Mouse (Mus musculus) hindbrain, embryonic 12.5 days (tissue): ENCODE data around the gene Tfap2a. TPM values are rescaled to one million over a fixed set of nuclear protein-coding genes. Genes with fewer than 3 reads are reported as not detected.

Source experiments
- ATAC-seq: fragments of 200-750 bp; cut with Nextera tagmentation; 2 replicates; pipeline ENCODE4 v1.8.0; 2017; ENCODE audit warnings: moderate TSS enrichment; ENCODE audit not compliant: low FRiP score
- H3K27ac ChIP-seq: fragments of 300-500 bp; sonication (generic); 2 replicates; pipeline ENCODE4 v1.5.1; 2016; ENCODE audit warnings: mild to moderate bottlenecking
- H3K27me3 ChIP-seq: fragments of 300-500 bp; sonication (generic); 2 replicates; pipeline ENCODE4 v1.6.1; 2016; ENCODE audit warnings: mild to moderate bottlenecking
- H3K36me3 ChIP-seq: fragments of 300-500 bp; sonication (generic); 2 replicates; pipeline ENCODE4 v1.6.1; 2016; ENCODE audit warnings: mild to moderate bottlenecking
- H3K4me1 ChIP-seq: fragments of 300-500 bp; sonication (generic); 2 replicates; pipeline ENCODE4 v1.6.1; 2016
- H3K4me2 ChIP-seq: fragments of 300-500 bp; sonication (generic); replicated peaks from 2 replicates; pipeline ENCODE4 v1.6.1; 2016; ENCODE audit warnings: mild to moderate bottlenecking
- H3K4me3 ChIP-seq: fragments of 300-500 bp; sonication (generic); 2 replicates; pipeline ENCODE4 v1.5.1; 2016; ENCODE audit warnings: mild to moderate bottlenecking
- H3K9ac ChIP-seq: fragments of 300-500 bp; sonication (generic); 2 replicates; pipeline ENCODE4 v1.6.1; 2016; ENCODE audit warnings: mild to moderate bottlenecking, moderate library complexity
- H3K9me3 ChIP-seq: fragments of 300-500 bp; sonication (generic); replicated peaks from 2 replicates; pipeline ENCODE4 v1.6.1; 2016; ENCODE audit warnings: mild to moderate bottlenecking
- WGBS: fragments of 180-500 bp; shearing (Covaris S2); methylation state at CpG from one replicate; pipeline ENCODE4 v1.1.7; 2016; 5-methylcytosine and 5-hydroxymethylcytosine counted together
- polyA plus RNA-seq: library from polyadenylated mRNA; unstranded; fragments of >200 nt; fragmentation: Nextera tagmentation; extraction: Ambion mirVana; gene quantifications from 2 replicates; pipeline ENCODE4 v1.2.1, GENCODE M21; 2016

The Tfap2a gene
- polyA plus RNA-seq, 1 experiment from 2014 or later = 20.5 TPM

GRCm38 (mm10) chr13:40719066-40719740, 19.0 kb downstream of the Tfap2a start:
- H3K9me3 ChIP-seq = no peaks in the 10 kb centered on the region
- no peak overlapping the region for H3K4me3 ChIP-seq
- WGBS = 20% methylated on average over 14 of the region's 14 CpGs
- H3K36me3 ChIP-seq = no peaks in the 10 kb centered on the region
- no peak for ATAC-seq
- H3K27ac ChIP-seq = no peak overlapping the region
- H3K4me2 ChIP-seq = no peak overlapping the region
- peaks cover 85% of the 10 kb centered on the region for H3K27me3 ChIP-seq
- H3K9ac ChIP-seq = no peak overlapping the region
- peaks cover 17% of the 10 kb centered on the region for H3K4me1 ChIP-seq

- 3% methylated on average over 31 of the region's 37 CpGs for WGBS
- Histone ChIP-seq H3K36me3 (no peaks in the 10 kb centered on the region), H3K4me3 (0 out of 2 replicates have a peak overlapping the region, but pooled peaks have one; percentile 3), H3K9ac (no peak overlapping the region), H3K4me1 (peaks cover 7% of the 10 kb centered on the region), H3K27me3 (peaks cover 90% of the 10 kb centered on the region), H3K9me3 (no peaks in the 10 kb centered on the region), H3K27ac (no peak overlapping the region), H3K4me2 (peak overlapping the region; percentile 40)
- 0 out of 2 replicates have a peak, but pooled peaks have one; percentile 33 for ATAC-seq
Measured at GRCm38 (mm10) chr13:40716771-40717716, 21.1 kb downstream of the Tfap2a start.

- Histone ChIP-seq H3K9me3 (no peaks in the 10 kb centered on the region), H3K4me2 (no peak overlapping the region; the same call in 1 of the 2 replicates), H3K27me3 (peaks cover 91% of the 10 kb centered on the region), H3K4me3 (no peak overlapping the region), H3K4me1 (peaks cover 17% of the 10 kb centered on the region), H3K27ac (peak overlapping the region; percentile 49), H3K36me3 (no peaks in the 10 kb centered on the region), H3K9ac (no peak overlapping the region)
- 4% methylated on average over 2 of the region's 2 CpGs for WGBS
- ATAC-seq = no peak
Measured at GRCm38 (mm10) chr13:40714531-40714930, 23.6 kb downstream of the Tfap2a start.

GRCm38 (mm10) chr13:40713681-40714080, 24.5 kb downstream of the Tfap2a start:
- 3% methylated on average over 5 of the region's 5 CpGs for WGBS
- Histone ChIP-seq H3K27me3 (peaks cover 91% of the 10 kb centered on the region), H3K9ac (no peak overlapping the region), H3K4me3 (no peak overlapping the region), H3K9me3 (no peaks in the 10 kb centered on the region), H3K36me3 (no peaks in the 10 kb centered on the region), H3K27ac (0 out of 2 replicates have a peak overlapping the region, but pooled peaks have one; percentile 49), H3K4me1 (peaks cover 24% of the 10 kb centered on the region), H3K4me2 (no peak overlapping the region)
- no peak for ATAC-seq

- WGBS = 6% methylated on average over 4 of the region's 4 CpGs
Measured at GRCm38 (mm10) chr13:40713241-40713640, 24.9 kb downstream of the Tfap2a start.

GRCm38 (mm10) chr13:40712526-40712832, 25.7 kb downstream of the Tfap2a start:
- Histone ChIP-seq H3K9me3 (no peaks in the 10 kb centered on the region), H3K4me2 (no peak overlapping the region), H3K9ac (no peak overlapping the region), H3K36me3 (no peaks in the 10 kb centered on the region), H3K27ac (no peak overlapping the region), H3K4me1 (peaks cover 25% of the 10 kb centered on the region), H3K4me3 (no peak overlapping the region), H3K27me3 (peaks cover 90% of the 10 kb centered on the region)
- WGBS = 2% methylated on average over 4 of the region's 4 CpGs
- ATAC-seq = 0 out of 2 replicates have a peak, but pooled peaks have one; percentile 40

More at GRCm38 (mm10) chr13:40713241-40713640, 24.9 kb downstream of the Tfap2a start:
- Histone ChIP-seq H3K36me3 (no peaks in the 10 kb centered on the region), H3K9ac (no peak overlapping the region), H3K4me1 (peaks cover 25% of the 10 kb centered on the region), H3K9me3 (no peaks in the 10 kb centered on the region), H3K4me3 (no peak overlapping the region), H3K4me2 (no peak overlapping the region), H3K27me3 (peaks cover 91% of the 10 kb centered on the region), H3K27ac (no peak overlapping the region)
- ATAC-seq = no peak

- WGBS = 2% methylated on average over 7 of the region's 7 CpGs
- ATAC-seq = peak; percentile 64; the same call in 1 of the 2 replicates
- H3K9me3 ChIP-seq = no peaks in the 10 kb centered on the region
Measured at GRCm38 (mm10) chr13:40711661-40712525, 26.3 kb downstream of the Tfap2a start.

GRCm38 (mm10) chr13:40710062-40710342, 28.2 kb downstream of the Tfap2a start:
- H3K27ac ChIP-seq = peak overlapping the region; percentile 69
- ATAC-seq = no peak

More at GRCm38 (mm10) chr13:40711661-40712525, 26.3 kb downstream of the Tfap2a start:
- Histone ChIP-seq H3K4me2 (no peak overlapping the region), H3K9ac (no peak overlapping the region), H3K4me3 (no peak overlapping the region), H3K36me3 (no peaks in the 10 kb centered on the region), H3K4me1 (peaks cover 22% of the 10 kb centered on the region), H3K27me3 (peaks cover 90% of the 10 kb centered on the region), H3K27ac (no peak overlapping the region)

GRCm38 (mm10) chr13:40709321-40710061, 28.7 kb downstream of the Tfap2a start:
- H3K27ac ChIP-seq = peak overlapping the region; percentile 69
- peaks cover 96% of the 10 kb centered on the region for H3K27me3 ChIP-seq
- ATAC-seq = no peak
- under 1% methylated on average over 21 of the region's 21 CpGs for WGBS
- peak overlapping the region; percentile 6; the same call in 1 of the 2 replicates for H3K4me3 ChIP-seq
- 0 out of 2 replicates have a peak overlapping the region, but pooled peaks have one; percentile 19 for H3K9ac ChIP-seq
- peak overlapping the region; percentile 36 for H3K4me2 ChIP-seq
- no peaks in the 10 kb centered on the region for H3K9me3 ChIP-seq
- peaks cover 28% of the 10 kb centered on the region for H3K4me1 ChIP-seq
- H3K36me3 ChIP-seq = no peaks in the 10 kb centered on the region

More at GRCm38 (mm10) chr13:40710062-40710342, 28.2 kb downstream of the Tfap2a start:
- H3K27me3 ChIP-seq = peaks cover 96% of the 10 kb centered on the region
- H3K9me3 ChIP-seq = no peaks in the 10 kb centered on the region
- peak overlapping the region; percentile 36 for H3K4me2 ChIP-seq
- WGBS = under 1% methylated on average over 11 of the region's 11 CpGs
- H3K36me3 ChIP-seq = no peaks in the 10 kb centered on the region
- H3K4me1 ChIP-seq = peaks cover 23% of the 10 kb centered on the region
- H3K4me3 ChIP-seq = no peak overlapping the region
- H3K9ac ChIP-seq = 0 out of 2 replicates have a peak overlapping the region, but pooled peaks have one; percentile 19

- H3K4me3 ChIP-seq = 0 out of 2 replicates have a peak overlapping the region, but pooled peaks have one; percentile 4
- H3K4me1 ChIP-seq = peaks cover 34% of the 10 kb centered on the region
- WGBS = under 1% methylated on average over 25 of the region's 26 CpGs
- H3K9ac ChIP-seq = no peak overlapping the region
- H3K9me3 ChIP-seq = no peaks in the 10 kb centered on the region
- H3K27me3 ChIP-seq = peaks cover 96% of the 10 kb centered on the region
- peak; percentile 53; the same call in 1 of the 2 replicates for ATAC-seq
- peak overlapping the region; percentile 69 for H3K27ac ChIP-seq
- H3K36me3 ChIP-seq = no peaks in the 10 kb centered on the region
- H3K4me2 ChIP-seq = peak overlapping the region; percentile 36
Measured at GRCm38 (mm10) chr13:40708913-40709312, 29.3 kb downstream of the Tfap2a start.

- ATAC-seq = no peak
- peaks cover 37% of the 10 kb centered on the region for H3K4me1 ChIP-seq
- WGBS = 2% methylated on average over 5 of the region's 5 CpGs
- no peak overlapping the region for H3K4me3 ChIP-seq
- peaks cover 96% of the 10 kb centered on the region for H3K27me3 ChIP-seq
- H3K36me3 ChIP-seq = no peaks in the 10 kb centered on the region
- H3K9ac ChIP-seq = no peak overlapping the region
- peak overlapping the region; percentile 69 for H3K27ac ChIP-seq
- no peaks in the 10 kb centered on the region for H3K9me3 ChIP-seq
- no peak overlapping the region for H3K4me2 ChIP-seq
Measured at GRCm38 (mm10) chr13:40708271-40708670, 29.9 kb downstream of the Tfap2a start.
